In the genomic region with DNA sequence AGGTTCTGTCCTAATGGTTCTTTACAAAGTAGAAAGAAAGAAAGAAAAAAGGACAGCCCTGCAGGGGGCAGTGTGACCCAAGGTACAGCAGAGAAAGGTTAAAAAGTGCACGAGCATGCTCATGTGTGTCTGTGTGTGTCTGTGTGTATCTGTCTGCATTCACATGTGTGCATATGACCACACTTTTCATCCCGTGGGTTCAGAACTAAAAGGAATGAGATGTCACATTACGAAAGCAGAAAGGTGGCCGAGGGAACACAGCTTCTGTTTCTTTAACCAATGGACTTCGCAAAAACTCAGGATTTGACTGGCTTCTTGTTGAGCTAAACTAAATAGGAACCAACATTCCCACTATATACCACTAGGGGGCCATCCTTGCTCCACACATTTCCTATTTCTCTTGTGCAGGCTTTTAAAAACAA, we compare ENCODE assay signal across 9 mouse cellular contexts. TPM values are rescaled to one million over a fixed set of nuclear protein-coding genes. Genes with fewer than 3 reads are reported as not detected.
DNase-seq lines count a peak whose midpoint lies in the region.
"Had no signal": no experiment of that assay in that cellular context is flagged by ENCODE, and none has a peak within 500 bp of the region (broad histone marks: within the 10 kb centered on the region; RNA-seq: fewer than 3 reads in every experiment).

No protein-coding gene starts in this region.

- H3K36me3 ChIP-seq in splenic B cell, adult 2 months (ENCODE audit: control insufficient read depth, insufficient read depth, low read length, poor library complexity, severe bottlenecking): 0 out of 2 replicates have a peak, but pooled peaks cover 2% of the 10 kb centered on the region

- no peaks in the 10 kb centered on the region for H3K27me3 ChIP-seq in splenic B cell, adult 2 months (ENCODE audit: control insufficient read depth, insufficient read depth, low read length, poor library complexity, severe bottlenecking)
- H3K27me3 ChIP-seq: embryonic facial prominence, embryonic 12.5 days had no signal

- DNase-seq in gastrocnemius, adult 18-20 months (ENCODE audit: low spot score): peak; percentile 33
- no peak for DNase-seq in gastrocnemius, adult 8-10 months (ENCODE audit: low spot score in 2 of 2)
- peak; percentile 62 for DNase-seq in urinary bladder, postnatal 14 days (ENCODE audit: low spot score)
- DNase-seq in urinary bladder, adult 2 months (ENCODE audit: low spot score): no peak
- peak; percentile 72 for DNase-seq in c-Kit-positive CD71-positive TER-119-positive erythroid progenitor cells, embryonic 14.5 days (ENCODE audit: low spot score)
- DNase-seq in kidney, adult 8-10 months: peak; percentile 47 to 73
- DNase-seq in lung, postnatal 10 days: peak; percentile 79
- DNase-seq in splenic B cell, adult 2 months (ENCODE audit: low read depth, low spot score): peak; percentile 66

RNA-seq across cellular contexts. Expression of gene Serac1, which starts 24.6 kb away (rescaled TPM):
- 1 to 10 TPM; 6.2 to 7.0 TPM for total RNA-seq in gastrocnemius, adult 18-20 months (2021)
- 1 to 10 TPM; 6.7 to 8.4 (median 7.2) TPM for total RNA-seq in gastrocnemius, adult 8-10 months (2022)
- 5.8 and 6.7 TPM in 2 replicates for polyA plus RNA-seq in urinary bladder, adult 2 months (2012; rRNA removed)

RNA-seq across cellular contexts. Expression of gene Gtf2h5, which starts 24.6 kb away (rescaled TPM):
- 10 to 100 TPM; 48.4 to 53.7 TPM for total RNA-seq in gastrocnemius, adult 18-20 months (2021)
- total RNA-seq in gastrocnemius, adult 8-10 months (2022): 10 to 100 TPM; 46.5 to 55.8 (median 52.2) TPM
- polyA plus RNA-seq in urinary bladder, adult 2 months (2012; rRNA removed): 50.7 and 50.9 TPM in 2 replicates

RNA-seq across cellular contexts. Expression of gene Tulp4, which starts 51.3 kb away (rescaled TPM):
- total RNA-seq in gastrocnemius, adult 18-20 months (2021): 100 to 1,000 TPM; 119 to 140 TPM
- total RNA-seq in gastrocnemius, adult 8-10 months (2022): 100 to 1,000 TPM; 123 to 180 (median 146) TPM
- 42.4 and 52.4 TPM in 2 replicates for polyA plus RNA-seq in urinary bladder, adult 2 months (2012; rRNA removed)

Comparison
In these comparisons a context has a peak if more than half of its experiments do, and no peak if none do; other contexts are left out.
1. DNase-seq: peak in gastrocnemius, adult 18-20 months (single experiment), urinary bladder, postnatal 14 days (single experiment), c-Kit-positive CD71-positive TER-119-positive erythroid progenitor cells, embryonic 14.5 days (single experiment), kidney, adult 8-10 months (2 of 2), lung, postnatal 10 days (single experiment) and splenic B cell, adult 2 months (single experiment); none in gastrocnemius, adult 8-10 months (0 of 2) and urinary bladder, adult 2 months (single experiment).